Mouse (Mus musculus) liver, embryonic 15.5 days (tissue): ENCODE measurements around the gene Mccc1. TPM values are rescaled to one million over a fixed set of nuclear protein-coding genes. Genes with fewer than 3 reads are reported as not detected.

Experiments
- polyA plus RNA-seq: library from polyadenylated mRNA; unstranded; fragments of >200 nt; fragmentation: Nextera tagmentation; extraction: Ambion mirVana; gene quantifications from 2 replicates; pipeline ENCODE4 v1.2.1, GENCODE M21; 2015

Gene Mccc1
- polyA plus RNA-seq, 1 experiment from 2014 or later = 14.5 TPM

Other genes with a start within 250 kb of the Mccc1 start
- gene Atp11b, start 246.6 kb downstream of the Mccc1 start, polyA plus RNA-seq = 14.7 and 16.0 TPM in 2 replicates
- 85.6 and 91.5 TPM in 2 replicates for gene Dcun1d1, start 63.2 kb downstream of the Mccc1 start, polyA plus RNA-seq
- gene Ccdc144b, start 52.9 kb upstream of the Mccc1 start, polyA plus RNA-seq = not detected in 2 replicates
- gene Acad9, start 65.3 kb upstream of the Mccc1 start, polyA plus RNA-seq = 25.1 and 25.9 TPM in 2 replicates
- 0.82 and 0.89 TPM in 2 replicates for gene D3Ertd254e, start 150.3 kb upstream of the Mccc1 start, polyA plus RNA-seq
- gene Qrfpr, start 221.6 kb upstream of the Mccc1 start, polyA plus RNA-seq = not detected in 2 replicates